Mouse (Mus musculus) embryonic facial prominence, embryonic 11.5 days (tissue): ENCODE measurements at regions not wholly inside any gene's neighbourhood (a gene's known extent, or its start where the extent isn't known, plus 50 kb on each side); places are given as distances from the start of the nearest gene placed in this dataset.
A peak's percentile ranks its signal among the peaks of the same experiment; 100 is the strongest.

ENCODE experiments used
- ATAC-seq: fragments of 200-750 bp; cut with Nextera tagmentation; replicated peaks from 2 replicates; pipeline ENCODE4 v1.8.0; 2017; ENCODE audit warnings: low read depth; ENCODE audit not compliant: insufficient number of reproducible peaks, low FRiP score, low TSS enrichment
- DNase-seq: peaks from one replicate; pipeline ENCODE4 v3.0.0-alpha.2; 2015; ENCODE audit warnings: low spot score
- H3K27ac ChIP-seq: fragments of 300-500 bp; sonication (generic); replicated peaks from 2 replicates; pipeline ENCODE4 v1.5.1; 2014; ENCODE audit warnings: mild to moderate bottlenecking, low read depth, low read length, control low read depth
- H3K27me3 ChIP-seq: fragments of 300-500 bp; sonication (generic); 2 replicates; pipeline ENCODE4 v1.6.1; 2014; ENCODE audit warnings: mild to moderate bottlenecking, low read length, moderate library complexity, mixed read lengths; ENCODE audit not compliant: control insufficient read depth, insufficient read depth
- H3K36me3 ChIP-seq: fragments of 300-500 bp; sonication (generic); replicated peaks from 2 replicates; pipeline ENCODE4 v1.6.1; 2014; ENCODE audit warnings: low read depth, mild to moderate bottlenecking, low read length, moderate library complexity, mixed read lengths; ENCODE audit not compliant: control insufficient read depth, insufficient read depth
- H3K4me1 ChIP-seq: fragments of 300-500 bp; sonication (generic); 2 replicates; pipeline ENCODE4 v1.6.1; 2014; ENCODE audit warnings: low read length, mixed read lengths; ENCODE audit not compliant: control insufficient read depth, insufficient read depth
- H3K4me2 ChIP-seq: fragments of 300-500 bp; sonication (generic); 2 replicates; pipeline ENCODE4 v1.6.1; 2014; ENCODE audit warnings: low read depth, mild to moderate bottlenecking, control low read depth, low read length, moderate library complexity
- H3K4me3 ChIP-seq: fragments of 300-500 bp; sonication (generic); 2 replicates; pipeline ENCODE4 v1.5.1; 2014; ENCODE audit warnings: low read depth, low read length, control low read depth
- H3K9ac ChIP-seq: fragments of 300-500 bp; sonication (generic); replicated peaks from 2 replicates; pipeline ENCODE4 v1.6.1; 2014; ENCODE audit warnings: mild to moderate bottlenecking, control low read depth, low read length
- H3K9me3 ChIP-seq: fragments of 300-500 bp; sonication (generic); replicated peaks from 2 replicates; pipeline ENCODE4 v1.6.1; 2016; ENCODE audit warnings: mild to moderate bottlenecking, low read length, inconsistent platforms, mixed read lengths; ENCODE audit not compliant: control insufficient read depth
- WGBS: fragments of 180-500 bp; shearing (Covaris S2); extraction: QIAGEN DNeasy Blood & Tissue Kit; methylation state at CpG from one replicate; pipeline ENCODE4 v1.1.7; 2014; 5-methylcytosine and 5-hydroxymethylcytosine counted together

DNA sequence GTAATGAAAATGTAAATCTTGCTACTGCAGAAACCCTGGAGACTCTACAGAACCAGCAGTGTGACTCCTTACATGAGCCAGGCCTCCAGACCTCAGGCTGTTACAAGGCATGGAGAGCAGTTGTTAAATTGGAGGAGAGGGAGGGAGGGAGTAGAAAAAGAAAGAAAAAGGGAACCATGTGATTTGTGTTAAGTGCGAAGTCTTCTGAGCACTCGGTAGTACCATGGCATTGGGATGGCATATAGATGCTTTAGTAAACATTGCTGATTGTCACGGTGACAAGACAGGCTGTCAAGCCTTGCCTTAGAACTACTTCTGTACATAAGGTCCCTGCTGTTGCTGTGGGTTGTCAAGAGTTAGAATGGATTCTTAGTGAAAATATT lies 189.6 kb upstream of the Dph6 start:
- H3K9ac ChIP-seq = no peak overlapping the region
- H3K4me2 ChIP-seq = no peak overlapping the region
- no peaks in the 10 kb centered on the region for H3K36me3 ChIP-seq
- H3K4me3 ChIP-seq = no peak overlapping the region
- DNase-seq (no peak), ATAC-seq (no peak)
- no peak overlapping the region for H3K27ac ChIP-seq
- no peaks in the 10 kb centered on the region for H3K4me1 ChIP-seq
- WGBS = 80% methylated on average over 3 of the region's 3 CpGs
- no peaks in the 10 kb centered on the region for H3K27me3 ChIP-seq
- no peaks in the 10 kb centered on the region for H3K9me3 ChIP-seq

- Histone ChIP-seq H3K36me3 (no peaks in the 10 kb centered on the region), H3K9ac (no peak overlapping the region), H3K27me3 (no peaks in the 10 kb centered on the region), H3K27ac (no peak overlapping the region), H3K4me2 (no peak overlapping the region), H3K4me1 (no peaks in the 10 kb centered on the region), H3K4me3 (no peak overlapping the region), H3K9me3 (no peaks in the 10 kb centered on the region)
- ATAC-seq = no peak
- 82% methylated on average over 5 of the region's 5 CpGs for WGBS
- no peak for DNase-seq
Measured at GRCm38 (mm10) chr2:114848439-114848838, 193.7 kb upstream of the Dph6 start.

DNA sequence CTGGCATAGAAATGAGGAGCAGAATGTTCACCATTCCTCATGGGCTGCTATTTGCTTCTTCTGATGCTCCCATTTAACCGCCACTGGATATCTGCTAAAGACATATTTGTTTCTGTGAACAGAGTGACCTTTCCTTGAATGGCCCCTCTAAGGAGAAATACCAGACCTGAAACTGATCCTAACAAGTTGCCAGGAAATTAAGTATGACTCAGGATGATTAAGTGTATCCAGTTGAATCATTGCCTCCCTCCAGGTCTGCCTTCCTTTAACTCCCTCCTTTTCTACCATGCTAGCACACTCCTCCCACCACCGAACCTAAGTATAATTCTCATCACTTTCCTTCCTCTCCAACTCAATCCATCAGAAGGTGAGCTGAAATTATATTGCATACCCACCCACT lies 194.2 kb upstream of the Dph6 start:
- Histone ChIP-seq H3K4me1 (no peaks in the 10 kb centered on the region), H3K27ac (no peak overlapping the region), H3K36me3 (no peaks in the 10 kb centered on the region), H3K9ac (no peak overlapping the region), H3K4me2 (no peak overlapping the region), H3K4me3 (no peak overlapping the region), H3K27me3 (no peaks in the 10 kb centered on the region), H3K9me3 (no peaks in the 10 kb centered on the region)
- ATAC-seq = no peak
- no peak for DNase-seq
- 69% methylated on average over 2 of the region's 2 CpGs for WGBS

GRCm38 (mm10) chr2:114853715-114854530 lies 199.2 kb upstream of the Dph6 start:
- Histone ChIP-seq H3K9me3 (no peaks in the 10 kb centered on the region), H3K27ac (no peak overlapping the region), H3K9ac (no peak overlapping the region; the same call in 1 of the 2 replicates), H3K27me3 (no peaks in the 10 kb centered on the region), H3K4me2 (no peak overlapping the region), H3K4me3 (no peak overlapping the region), H3K36me3 (no peaks in the 10 kb centered on the region), H3K4me1 (no peaks in the 10 kb centered on the region)
- 29% methylated on average over 13 of the region's 13 CpGs for WGBS
- ATAC-seq (peak; percentile 85), DNase-seq (peak; percentile 93)

GRCm38 (mm10) chr2:114872272-114872671 lies 217.5 kb upstream of the Dph6 start:
- no peak overlapping the region for H3K4me3 ChIP-seq
- ATAC-seq (peak; percentile 56; the same call in 1 of the 2 replicates), DNase-seq (no peak)
- WGBS = 31% methylated on average over 7 of the region's 7 CpGs
- H3K4me2 ChIP-seq = no peak overlapping the region
- H3K4me1 ChIP-seq = no peaks in the 10 kb centered on the region
- H3K36me3 ChIP-seq = no peaks in the 10 kb centered on the region
- no peak overlapping the region for H3K27ac ChIP-seq
- H3K9me3 ChIP-seq = no peaks in the 10 kb centered on the region
- no peaks in the 10 kb centered on the region for H3K27me3 ChIP-seq
- H3K9ac ChIP-seq = no peak overlapping the region

GRCm38 (mm10) chr2:114873090-114873489 lies 218.3 kb upstream of the Dph6 start:
- no peak for ATAC-seq
- Histone ChIP-seq H3K9ac (no peak overlapping the region), H3K27ac (no peak overlapping the region), H3K9me3 (no peaks in the 10 kb centered on the region), H3K36me3 (no peaks in the 10 kb centered on the region), H3K4me3 (no peak overlapping the region), H3K4me2 (no peak overlapping the region), H3K27me3 (no peaks in the 10 kb centered on the region), H3K4me1 (no peaks in the 10 kb centered on the region)
- WGBS = 58% methylated on average over 4 of the region's 4 CpGs
- no peak for DNase-seq

GRCm38 (mm10) chr2:114879084-114879483 lies 224.3 kb upstream of the Dph6 start:
- Histone ChIP-seq H3K9ac (no peak overlapping the region), H3K36me3 (no peaks in the 10 kb centered on the region), H3K27me3 (no peaks in the 10 kb centered on the region), H3K9me3 (no peaks in the 10 kb centered on the region), H3K4me2 (no peak overlapping the region), H3K4me1 (no peaks in the 10 kb centered on the region), H3K4me3 (no peak overlapping the region), H3K27ac (no peak overlapping the region)
- WGBS = 65% methylated on average over 2 of the region's 2 CpGs
- no peak for DNase-seq
- ATAC-seq = no peak

DNA sequence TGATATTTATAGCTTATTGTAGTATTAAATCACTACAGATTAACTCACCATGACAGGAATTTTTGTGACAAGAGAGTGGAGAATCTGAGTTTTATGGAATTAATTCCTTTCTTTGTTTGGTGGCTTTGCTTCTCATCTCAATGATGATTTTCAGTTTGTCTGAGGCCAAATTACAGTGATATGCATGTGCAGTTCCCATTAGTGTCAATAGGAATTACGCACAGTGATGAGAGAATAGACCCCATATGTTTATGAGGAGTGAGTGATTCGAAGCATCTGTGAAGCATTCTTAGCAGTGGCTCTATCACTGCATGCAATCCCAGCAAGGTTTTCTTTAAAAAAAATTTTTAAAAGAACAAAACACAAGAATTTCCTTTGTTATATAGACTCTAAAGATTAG lies 225.0 kb upstream of the Dph6 start:
- 65% methylated on average over 2 of the region's 2 CpGs for WGBS
- ATAC-seq = no peak
- Histone ChIP-seq H3K27me3 (no peaks in the 10 kb centered on the region), H3K27ac (no peak overlapping the region), H3K4me2 (no peak overlapping the region), H3K4me1 (no peaks in the 10 kb centered on the region), H3K36me3 (no peaks in the 10 kb centered on the region), H3K9ac (no peak overlapping the region), H3K4me3 (no peak overlapping the region), H3K9me3 (no peaks in the 10 kb centered on the region)
- no peak for DNase-seq
